Mouse (Mus musculus) liver, embryonic 14.5 days (tissue): Measurements from ENCODE around the gene Gm21083.
"Not testable (repeated sequence)": the region's sequence is repeated elsewhere in the genome, so short reads cannot be mapped to it uniquely, and the experiment has no call there.

Source experiments
- CTCF ChIP-seq: IDR thresholded peaks from 2 replicates; pipeline ENCODE4 v1.5.1; 2016; ENCODE audit warnings: antibody characterized with exemption, low read depth, control low read depth
- EP300 ChIP-seq: IDR thresholded peaks from 2 replicates; pipeline ENCODE4 v1.6.1; 2016; ENCODE audit warnings: antibody characterized with exemption, low read depth

DNA sequence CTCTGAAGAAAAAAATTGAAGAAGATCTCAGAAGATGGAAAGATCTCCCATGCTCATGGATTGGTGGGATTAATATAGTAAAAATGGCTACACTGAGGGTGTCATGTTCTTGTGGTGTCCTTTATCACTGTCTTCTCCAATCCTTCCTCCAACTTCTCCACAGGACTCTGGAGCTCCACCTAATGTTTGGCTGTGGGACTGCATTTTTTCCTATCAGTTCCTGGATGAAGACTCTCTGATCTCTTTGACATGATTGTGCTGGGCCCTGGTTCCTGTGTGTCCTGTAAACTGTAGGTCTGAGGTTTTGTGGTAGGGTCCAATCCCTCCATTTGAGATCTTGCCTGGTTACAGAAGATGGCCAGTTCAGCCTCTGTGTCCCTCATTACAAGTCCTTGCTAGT lies 9.2 kb downstream of the Gm21083 start:
- TF ChIP-seq CTCF = peak; percentile 37; the same call in 1 of the 2 replicates
- not testable (repeated sequence) for TF ChIP-seq EP300
